Mouse (Mus musculus): ENCODE results near the gene Gaa. TPM values are rescaled to one million over a fixed set of nuclear protein-coding genes. Genes with fewer than 3 reads are reported as not detected.
"Not testable (repeated sequence)": the region's sequence is repeated elsewhere in the genome, so short reads cannot be mapped to it uniquely, and the experiment has no call there.

The Gaa gene
- polyA plus RNA-seq, 1 experiment, result 94.8 TPM

DNA sequence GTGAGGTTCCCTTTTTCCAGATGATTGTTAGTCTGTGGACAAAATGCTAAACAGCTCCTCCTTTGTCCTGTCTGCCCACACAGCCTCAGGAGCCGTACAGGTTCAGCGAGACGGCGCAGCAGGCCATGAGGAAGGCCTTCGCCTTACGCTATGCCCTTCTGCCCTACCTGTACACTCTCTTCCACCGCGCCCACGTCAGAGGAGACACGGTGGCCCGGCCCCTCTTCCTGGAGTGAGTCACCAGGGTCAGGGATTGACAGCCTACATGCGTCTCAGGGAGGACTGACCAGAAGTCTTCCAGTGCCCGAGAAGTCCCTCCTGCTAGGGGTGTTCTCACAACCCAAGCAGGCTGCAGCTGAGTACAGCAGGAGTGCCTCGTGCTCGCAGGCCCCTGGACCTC, 13.3 kb downstream of the Gaa start:
- no peak for DNase-seq
- 97% methylated on average over 15 of the region's 15 CpGs for WGBS
- Histone ChIP-seq H3K4me3 (ENCODE audit: control insufficient read depth, insufficient read depth, low read length) (no peak overlapping the region), H3K27ac (ENCODE audit: control insufficient read depth, insufficient read depth, low read length) (no peak overlapping the region), H3K4me1 (replicated peaks; ENCODE audit: control insufficient read depth, insufficient read depth, low read length) (no peaks in the 10 kb centered on the region), H3K27me3 (ENCODE audit: control insufficient read depth, insufficient read depth, low read length) (no peaks in the 10 kb centered on the region), H3K36me3 (ENCODE audit: control insufficient read depth, insufficient read depth, low read length) (no peaks in the 10 kb centered on the region)
- TF ChIP-seq POLR2A (IDR thresholded peaks at IDR 0.05; ENCODE audit: control insufficient read depth, extremely low read depth, insufficient read depth, low read length, poor library complexity) (no peak), CTCF (IDR thresholded peaks at IDR 0.05; ENCODE audit: borderline replicate concordance, control insufficient read depth, extremely low read depth, insufficient read depth, low read length, poor library complexity) (no peak)

DNA sequence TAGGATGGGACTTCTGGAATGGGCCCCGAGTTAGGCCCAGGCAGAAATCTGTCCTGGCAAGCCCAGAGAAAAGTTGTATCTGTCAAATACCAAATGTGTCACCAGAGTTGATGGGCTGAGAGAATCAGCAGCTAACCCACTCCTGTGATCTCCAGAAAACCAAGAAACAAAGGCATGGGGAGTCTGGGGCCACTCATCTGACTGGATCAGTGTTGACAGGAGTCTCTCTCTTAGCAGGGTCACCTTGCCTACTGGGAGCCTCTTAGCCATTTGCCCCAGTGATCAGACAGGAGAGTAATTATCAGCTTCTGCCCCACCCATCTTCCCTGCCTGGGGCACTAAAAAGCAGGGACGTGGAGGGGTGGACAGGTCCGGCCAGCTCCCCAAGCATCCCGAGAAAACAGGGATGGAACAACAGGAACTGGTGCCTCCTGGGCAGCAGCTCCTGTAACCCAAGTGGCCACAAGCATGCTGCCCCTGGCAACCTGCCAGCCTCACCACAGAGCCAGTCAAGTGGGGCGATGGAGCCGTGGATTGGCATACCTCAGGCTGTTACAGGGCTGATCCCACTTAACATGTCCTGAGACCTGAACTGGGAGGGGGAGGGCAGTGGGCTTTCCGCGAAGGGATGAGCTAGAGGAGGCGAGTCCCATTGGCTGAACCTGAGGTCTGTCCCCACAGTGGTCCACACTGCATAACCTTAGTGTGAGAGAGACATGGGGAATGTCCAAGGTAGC, 18.3 kb downstream of the Gaa start:
- peaks cover 34% of the 10 kb centered on the region for H3K36me3 ChIP-seq (ENCODE audit: control insufficient read depth, insufficient read depth, low read length)
- DNase-seq, result no peak
- TF ChIP-seq CTCF (IDR thresholded peaks at IDR 0.05; ENCODE audit: borderline replicate concordance, control insufficient read depth, extremely low read depth, insufficient read depth, low read length, poor library complexity) (no peak), POLR2A (IDR thresholded peaks at IDR 0.05; ENCODE audit: control insufficient read depth, extremely low read depth, insufficient read depth, low read length, poor library complexity) (no peak)
- no peak overlapping the region for H3K27ac ChIP-seq (ENCODE audit: control insufficient read depth, insufficient read depth, low read length)
- H3K27me3 ChIP-seq (ENCODE audit: control insufficient read depth, insufficient read depth, low read length), result no peaks in the 10 kb centered on the region
- 75% methylated on average over 9 of the region's 9 CpGs for WGBS
- H3K4me3 ChIP-seq (ENCODE audit: control insufficient read depth, insufficient read depth, low read length), result no peak overlapping the region
- no peaks in the 10 kb centered on the region for H3K4me1 ChIP-seq (replicated peaks; ENCODE audit: control insufficient read depth, insufficient read depth, low read length)

DNA sequence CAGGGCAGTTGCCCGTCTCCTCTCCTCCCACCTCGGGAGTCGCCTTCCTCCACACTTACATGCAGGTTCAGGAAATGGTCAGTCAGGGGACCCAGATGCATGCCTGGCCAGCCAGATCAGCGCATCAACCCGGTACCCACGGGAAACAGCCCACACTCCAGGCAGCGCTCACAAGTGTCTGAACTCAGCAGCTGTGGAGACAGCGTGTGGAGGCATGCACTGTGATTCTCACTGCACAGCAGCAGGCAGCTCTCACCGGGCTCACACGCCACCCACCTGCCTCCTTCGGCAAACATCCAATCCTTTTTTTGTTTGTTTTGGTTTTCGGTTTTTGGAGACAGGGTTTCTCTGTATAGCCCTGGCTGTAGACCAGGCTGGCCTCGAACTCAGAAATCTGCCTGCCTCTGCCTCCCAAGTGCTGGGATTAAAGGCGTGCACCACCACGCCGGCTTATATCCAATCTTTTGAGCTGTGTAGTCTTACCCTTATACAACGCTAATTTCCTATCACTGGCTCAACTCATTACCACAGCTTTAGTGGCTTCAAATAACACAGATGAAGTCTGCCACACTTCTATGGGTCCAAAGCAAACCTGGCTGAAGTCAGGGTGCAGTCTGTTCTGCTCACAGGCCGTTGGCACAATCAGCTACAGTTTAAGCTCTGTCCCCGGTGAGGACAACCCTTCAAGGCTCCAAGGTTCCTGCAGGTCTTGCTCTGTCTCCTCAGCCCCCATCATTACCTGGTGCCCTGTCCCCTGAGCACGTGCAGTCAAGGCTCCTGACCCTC, 19.7 kb downstream of the Gaa start:
- Histone ChIP-seq H3K27me3 (ENCODE audit: control insufficient read depth, insufficient read depth, low read length) (no peaks in the 10 kb centered on the region), H3K36me3 (ENCODE audit: control insufficient read depth, insufficient read depth, low read length) (peaks cover 49% of the 10 kb centered on the region), H3K4me1 (replicated peaks; ENCODE audit: control insufficient read depth, insufficient read depth, low read length) (no peaks in the 10 kb centered on the region), H3K4me3 (ENCODE audit: control insufficient read depth, insufficient read depth, low read length) (no peak overlapping the region), H3K27ac (ENCODE audit: control insufficient read depth, insufficient read depth, low read length) (no peak overlapping the region)
- DNase-seq, result no peak
- TF ChIP-seq CTCF (IDR thresholded peaks at IDR 0.05; ENCODE audit: borderline replicate concordance, control insufficient read depth, extremely low read depth, insufficient read depth, low read length, poor library complexity) (no peak), POLR2A (IDR thresholded peaks at IDR 0.05; ENCODE audit: control insufficient read depth, extremely low read depth, insufficient read depth, low read length, poor library complexity) (no peak)
- 93% methylated on average over 20 of the region's 20 CpGs for WGBS

DNA sequence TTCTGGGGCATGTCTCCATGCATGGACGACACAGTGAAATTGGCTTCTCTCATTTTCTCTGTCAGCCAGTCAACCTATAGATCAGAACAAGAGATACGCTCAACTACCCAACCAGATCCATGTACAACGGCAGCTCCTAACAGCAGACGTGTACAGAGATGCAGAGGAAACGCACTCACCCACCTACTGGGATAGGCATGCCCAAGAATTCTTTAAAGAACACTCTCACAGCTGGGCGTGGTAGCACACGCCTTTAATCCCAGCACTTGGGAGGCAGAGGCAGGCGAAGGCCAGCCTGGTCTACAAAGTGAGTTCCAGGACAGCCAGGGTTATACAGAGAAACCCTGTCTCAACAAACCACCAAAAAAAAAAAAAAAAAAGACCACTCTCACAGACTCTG, 25.2 kb downstream of the Gaa start:
- H3K4me1 ChIP-seq (replicated peaks; ENCODE audit: control insufficient read depth, insufficient read depth, low read length); H3K4me3 ChIP-seq (ENCODE audit: control insufficient read depth, insufficient read depth, low read length); H3K27me3 ChIP-seq (ENCODE audit: control insufficient read depth, insufficient read depth, low read length); H3K27ac ChIP-seq (ENCODE audit: control insufficient read depth, insufficient read depth, low read length); DNase-seq: not testable (repeated sequence)
- peaks cover 90% of the 10 kb centered on the region for H3K36me3 ChIP-seq (ENCODE audit: control insufficient read depth, insufficient read depth, low read length)
- WGBS, result 96% methylated on average over 8 of the region's 8 CpGs

DNA sequence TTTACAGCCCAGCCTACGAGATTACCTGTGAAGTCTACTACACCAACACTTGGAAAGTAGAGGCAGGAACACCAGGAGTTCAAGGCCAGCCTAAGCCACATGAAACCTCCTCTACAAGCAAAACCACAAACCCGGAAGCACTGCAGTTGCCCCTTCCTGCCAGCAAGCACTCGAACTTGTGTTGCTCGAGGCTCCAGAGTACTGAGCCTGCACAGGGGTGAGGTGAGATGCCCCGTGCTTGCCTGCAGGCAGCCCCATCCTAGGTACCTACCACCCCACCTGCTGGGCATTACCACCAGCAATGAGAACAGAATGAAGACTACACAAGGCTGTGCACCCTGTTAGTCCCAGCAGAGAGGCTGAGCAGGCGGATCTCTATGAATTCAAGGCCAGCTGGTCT, 30.3 kb downstream of the Gaa start:
- 21% methylated on average over 6 of the region's 6 CpGs for WGBS

DNA sequence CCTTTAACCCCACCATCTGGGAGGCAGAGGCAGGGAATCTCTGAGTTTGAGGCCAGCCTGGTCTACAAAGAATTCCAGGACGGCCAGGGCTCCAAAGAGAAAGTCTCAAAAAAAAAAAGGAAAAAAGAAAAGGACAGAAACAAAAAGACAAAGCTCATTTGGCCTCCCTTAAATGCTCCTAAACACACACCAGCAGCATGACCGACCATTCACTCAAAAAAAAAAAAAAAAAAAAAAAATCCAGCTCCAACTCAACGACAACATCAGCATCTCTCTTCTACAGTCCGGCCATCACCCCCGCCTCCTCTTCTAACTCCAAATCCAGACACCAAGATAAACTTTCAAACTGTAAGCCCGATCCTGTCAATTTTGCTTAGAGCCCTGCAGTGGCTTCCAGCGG, 31.2 kb downstream of the Gaa start:
- no peak overlapping the region for H3K27ac ChIP-seq (ENCODE audit: control insufficient read depth, insufficient read depth, low read length)
- no peaks in the 10 kb centered on the region for H3K27me3 ChIP-seq (ENCODE audit: control insufficient read depth, insufficient read depth, low read length)

More for the DNA sequence above, 30.3 kb downstream of the Gaa start:
- Histone ChIP-seq H3K4me1 (replicated peaks; ENCODE audit: control insufficient read depth, insufficient read depth, low read length) (peaks cover 16% of the 10 kb centered on the region), H3K4me3 (ENCODE audit: control insufficient read depth, insufficient read depth, low read length) (no peak overlapping the region), H3K36me3 (ENCODE audit: control insufficient read depth, insufficient read depth, low read length) (peaks cover 43% of the 10 kb centered on the region), H3K27me3 (ENCODE audit: control insufficient read depth, insufficient read depth, low read length) (no peaks in the 10 kb centered on the region), H3K27ac (ENCODE audit: control insufficient read depth, insufficient read depth, low read length) (no peak overlapping the region)
- peak; percentile 30 for DNase-seq
- no peak for TF ChIP-seq CTCF (IDR thresholded peaks at IDR 0.05; ENCODE audit: borderline replicate concordance, control insufficient read depth, extremely low read depth, insufficient read depth, low read length, poor library complexity)
- no peak for TF ChIP-seq POLR2A (IDR thresholded peaks at IDR 0.05; ENCODE audit: control insufficient read depth, extremely low read depth, insufficient read depth, low read length, poor library complexity)

More for the DNA sequence above, 31.2 kb downstream of the Gaa start:
- Histone ChIP-seq H3K4me1 (replicated peaks; ENCODE audit: control insufficient read depth, insufficient read depth, low read length) (peaks cover 16% of the 10 kb centered on the region), H3K36me3 (ENCODE audit: control insufficient read depth, insufficient read depth, low read length) (peaks cover 34% of the 10 kb centered on the region), H3K4me3 (ENCODE audit: control insufficient read depth, insufficient read depth, low read length) (peak overlapping the region; percentile 81)
- TF ChIP-seq POLR2A (IDR thresholded peaks at IDR 0.05; ENCODE audit: control insufficient read depth, extremely low read depth, insufficient read depth, low read length, poor library complexity), result no peak
- no peak for TF ChIP-seq CTCF (IDR thresholded peaks at IDR 0.05; ENCODE audit: borderline replicate concordance, control insufficient read depth, extremely low read depth, insufficient read depth, low read length, poor library complexity)
- 10% methylated on average over 7 of the region's 7 CpGs for WGBS
- no peak for DNase-seq
